Mouse (Mus musculus) adrenal gland, postnatal 0 days (tissue): Measurements from ENCODE around the gene Oas1g. TPM values are rescaled to one million over a fixed set of nuclear protein-coding genes. Genes with fewer than 3 reads are reported as not detected.

Source experiments
- microRNA-seq: library from miRNA; unstranded; fragments of <30 nt; microRNA quantifications from one replicate; pipeline ENCODE4, GENCODE M21; 2016; ENCODE audit warnings: borderline replicate concordance; ENCODE audit not compliant: insufficient number of aligned reads
- polyA plus RNA-seq: library from polyadenylated mRNA; unstranded; fragments of >200 nt; fragmentation: Nextera tagmentation; extraction: Ambion mirVana; gene quantifications from 2 replicates; pipeline ENCODE4 v1.2.1, GENCODE M21; 2015

Oas1g gene
- polyA plus RNA-seq: 2.3 TPM in 2 replicates

GRCm38 (mm10) chr5:120887413-120887812, at the start of gene Oas1g:
Oas1g (minus strand) TSS chr5:120887613.

GRCm38 (mm10) chr5:120914204-120914603, 26.8 kb upstream of the Oas1g start, which contains the start of gene Oas1d:
Oas1d (plus strand) TSS chr5:120914536.

GRCm38 (mm10) chr5:120906791-120907733, 19.6 kb upstream of the Oas1g start, which contains the start of gene Oas1a:
Oas1a (minus strand) TSS chr5:120907521.

DNA sequence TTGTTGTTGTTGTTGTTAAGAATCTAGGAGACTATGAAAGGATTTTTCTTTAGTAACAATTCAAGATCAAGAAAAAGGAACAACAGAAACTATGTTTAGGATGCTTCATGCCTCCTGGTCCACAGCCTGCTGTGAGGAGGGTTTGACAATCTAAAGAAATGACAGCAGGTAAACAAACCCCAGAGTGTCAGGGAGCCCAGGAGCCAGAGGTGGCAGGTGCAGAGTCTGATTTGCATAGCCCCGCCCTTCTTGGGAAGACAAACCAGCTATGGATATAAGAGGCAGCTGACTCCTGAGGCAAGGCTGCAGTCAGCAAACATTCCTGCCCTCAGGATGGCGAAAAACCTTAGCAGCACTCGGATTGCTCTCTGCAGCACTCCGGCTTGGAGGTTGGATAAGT, 26.3 kb downstream of the Oas1g start, which contains the start of gene Oas1h:
Oas1h (plus strand) TSS at position 301 of the 400 bp plus-strand sequence.

DNA sequence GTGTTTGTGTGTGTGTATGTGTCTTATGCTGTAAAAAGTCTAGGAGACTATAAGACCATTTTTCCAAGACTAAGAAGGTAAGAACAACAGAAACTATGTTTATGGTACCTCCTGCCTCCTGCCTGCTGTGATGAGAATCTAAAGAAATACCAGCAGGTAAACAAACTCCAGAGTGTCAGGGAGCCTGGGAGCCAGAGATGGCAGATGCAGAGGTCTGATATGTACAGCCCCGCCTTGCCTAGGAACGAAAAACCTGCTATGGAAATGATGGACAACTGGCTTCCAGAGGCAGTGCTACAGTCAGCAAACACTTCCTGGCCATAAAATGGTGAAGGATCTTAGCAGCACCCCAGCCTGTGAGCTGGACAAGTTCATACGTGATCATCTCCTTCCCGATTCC, 40.3 kb downstream of the Oas1g start, which contains the start of gene Oas1f:
Oas1f (plus strand) TSS at position 301 of the 400 bp plus-strand sequence.

Small RNA genes within 50 kb of the gene (microRNA-seq; reads per million reads assigned to microRNA genes)
- gene Gm22907: not detected

Other genes starting within 250 kb of the Oas1g start
- 0.68 and 1.5 TPM in 2 replicates for gene Rasal1, start 238.8 kb downstream of the Oas1g start, polyA plus RNA-seq
- gene Dtx1, start 175.7 kb downstream of the Oas1g start, polyA plus RNA-seq: 6.0 and 9.5 TPM in 2 replicates
- 0.70 and 0.77 TPM in 2 replicates for gene Oas2, start 137.8 kb downstream of the Oas1g start, polyA plus RNA-seq
- gene Oas3, start 110.0 kb downstream of the Oas1g start, polyA plus RNA-seq: 0.50 and 0.57 TPM in 2 replicates
- 0.17 TPM in 1 of 2 replicates, not detected in the other for gene Oas1e, start 92.1 kb downstream of the Oas1g start, polyA plus RNA-seq
- gene Oas1c, start 75.1 kb downstream of the Oas1g start, polyA plus RNA-seq: 2.4 and 2.8 TPM in 2 replicates
- 0.13 TPM in 1 of 2 replicates, not detected in the other for gene Oas1f, start 40.2 kb downstream of the Oas1g start, polyA plus RNA-seq
- not detected in 2 replicates for gene Oas1h, start 26.2 kb downstream of the Oas1g start, polyA plus RNA-seq
- 10.8 and 10.9 TPM in 2 replicates for gene Oas1a, start 19.9 kb upstream of the Oas1g start, polyA plus RNA-seq
- 0.07 TPM in 1 of 2 replicates, not detected in the other for gene Oas1d, start 26.9 kb upstream of the Oas1g start, polyA plus RNA-seq
- 2.0 and 2.7 TPM in 2 replicates for gene Rph3a, start 122.5 kb upstream of the Oas1g start, polyA plus RNA-seq